ENCODE assay signal across 8 mouse cellular contexts in genomic region chrX:152368397-152369273, GRCm38 (mm10). TPM values are rescaled to one million over a fixed set of nuclear protein-coding genes. Genes with fewer than 3 reads are reported as not detected.
DNase-seq lines count a peak whose midpoint lies in the region; ATAC-seq and TF ChIP-seq lines count a peak whose summit lies in the region.

Gene Gpr173 (minus strand): TSS chrX:152368704.

- 0 out of 2 replicates have a peak, but pooled peaks cover 4% of the 10 kb centered on the region for H3K27me3 ChIP-seq in embryonic facial prominence, embryonic 11.5 days (ENCODE audit: control insufficient read depth, insufficient read depth, low read length)
- H3K27me3 ChIP-seq in limb, embryonic 10.5 days (ENCODE audit: low read depth, poor library complexity, severe bottlenecking) = peaks cover 94% of the 10 kb centered on the region
- H3K27me3 ChIP-seq in midbrain, embryonic 15.5 days (replicated peaks) = peaks cover 27% of the 10 kb centered on the region
- H3K27me3 ChIP-seq in stomach, postnatal 0 days (ENCODE audit: control insufficient read depth, insufficient read depth, low read length) = no peaks in the 10 kb centered on the region

- H3K27ac ChIP-seq in embryonic facial prominence, embryonic 11.5 days (replicated peaks; ENCODE audit: low read depth, low read length) = no peak within 1 kb of the TSS
- peak within 1 kb of the TSS; percentile 89 for H3K27ac ChIP-seq in limb, embryonic 10.5 days
- H3K27ac ChIP-seq in midbrain, embryonic 15.5 days = peak within 1 kb of the TSS; percentile 84
- H3K27ac ChIP-seq in stomach, postnatal 0 days (replicated peaks) = no peak within 1 kb of the TSS

- no peaks in the 10 kb centered on the region for H3K9me3 ChIP-seq in embryonic facial prominence, embryonic 11.5 days (replicated peaks; ENCODE audit: control insufficient read depth, low read length)
- no peaks in the 10 kb centered on the region for H3K9me3 ChIP-seq in limb, embryonic 10.5 days (replicated peaks)
- H3K9me3 ChIP-seq in midbrain, embryonic 15.5 days = no peaks in the 10 kb centered on the region
- no peaks in the 10 kb centered on the region for H3K9me3 ChIP-seq in stomach, postnatal 0 days (ENCODE audit: control insufficient read depth, low read length)

- 12% methylated on average over 21 of the region's 24 CpGs for WGBS in embryonic facial prominence, embryonic 11.5 days
- 20% methylated on average over 24 of the region's 24 CpGs for WGBS in limb, embryonic 10.5 days
- WGBS in midbrain, embryonic 15.5 days = 29% methylated on average over 22 of the region's 24 CpGs
- WGBS in stomach, postnatal 0 days = 11% methylated on average over 13 of the region's 24 CpGs

- no peak for TF ChIP-seq CTCF in stomach, postnatal 0 days (IDR thresholded peaks at IDR 0.05; ENCODE audit: low read depth)

- H3K4me3 ChIP-seq in embryonic facial prominence, embryonic 11.5 days (ENCODE audit: low read depth, low read length) = peak within 1 kb of the TSS; percentile 50
- H3K4me3 ChIP-seq in limb, embryonic 10.5 days = peak within 1 kb of the TSS; percentile 64
- H3K4me3 ChIP-seq in midbrain, embryonic 15.5 days = peak within 1 kb of the TSS; percentile 61
- H3K4me3 ChIP-seq in stomach, postnatal 0 days (ENCODE audit: low read depth, low read length) = peak within 1 kb of the TSS; percentile 40

- no peaks in the 10 kb centered on the region for H3K36me3 ChIP-seq in embryonic facial prominence, embryonic 11.5 days (replicated peaks; ENCODE audit: control insufficient read depth, insufficient read depth, low read depth, low read length)
- no peaks in the 10 kb centered on the region for H3K36me3 ChIP-seq in limb, embryonic 10.5 days
- no peaks in the 10 kb centered on the region for H3K36me3 ChIP-seq in midbrain, embryonic 15.5 days (replicated peaks)
- no peaks in the 10 kb centered on the region for H3K36me3 ChIP-seq in stomach, postnatal 0 days (ENCODE audit: control insufficient read depth, insufficient read depth, low read length)

- H3K4me1 ChIP-seq in embryonic facial prominence, embryonic 11.5 days (ENCODE audit: control insufficient read depth, insufficient read depth, low read length) = no peaks in the 10 kb centered on the region
- H3K4me1 ChIP-seq in limb, embryonic 10.5 days = peaks cover 16% of the 10 kb centered on the region
- peaks cover 26% of the 10 kb centered on the region for H3K4me1 ChIP-seq in midbrain, embryonic 15.5 days
- H3K4me1 ChIP-seq in stomach, postnatal 0 days (replicated peaks; ENCODE audit: control insufficient read depth, insufficient read depth) = no peaks in the 10 kb centered on the region

- H3K9ac ChIP-seq in embryonic facial prominence, embryonic 11.5 days (replicated peaks; ENCODE audit: low read length) = peak within 1 kb of the TSS; percentile 68
- peak within 1 kb of the TSS; percentile 69 for H3K9ac ChIP-seq in midbrain, embryonic 15.5 days
- H3K9ac ChIP-seq in stomach, postnatal 0 days (ENCODE audit: low read length) = peak within 1 kb of the TSS; percentile 56

- peak within 1 kb of the TSS; percentile 54 for H3K4me2 ChIP-seq in embryonic facial prominence, embryonic 11.5 days (ENCODE audit: low read depth, low read length)
- H3K4me2 ChIP-seq in midbrain, embryonic 15.5 days = peak within 1 kb of the TSS; percentile 62
- H3K4me2 ChIP-seq in stomach, postnatal 0 days (replicated peaks; ENCODE audit: low read depth) = peak within 1 kb of the TSS; percentile 49

- DNase-seq in adrenal gland, postnatal 36 days = peak; percentile 25 to 47
- peak; percentile 72 for DNase-seq in embryonic facial prominence, embryonic 11.5 days (ENCODE audit: low spot score)
- DNase-seq in heart, adult 18-20 months = peak; percentile 38 to 52
- DNase-seq in kidney, adult 11 months = peak; percentile 14
- DNase-seq in limb, embryonic 10.5 days (ENCODE audit: low spot score) = peak; percentile 82
- peak; percentile 58 for DNase-seq in stomach, postnatal 0 days (ENCODE audit: low spot score)
- no peak for DNase-seq in spleen, adult 18-20 months

- peak; percentile 97 for ATAC-seq in embryonic facial prominence, embryonic 11.5 days (replicated peaks; ENCODE audit: insufficient number of reproducible peaks, low FRiP score, low TSS enrichment, low read depth)
- peak; percentile 95 for ATAC-seq in midbrain, embryonic 15.5 days (replicated peaks)
- peak; percentile 96 for ATAC-seq in stomach, postnatal 0 days (ENCODE audit: low FRiP score, low TSS enrichment)

- TF ChIP-seq EP300 in stomach, postnatal 0 days (optimal IDR thresholded peaks at IDR 0.05) = no peak

RNA-seq across cellular contexts. Expression of gene Gpr173, which starts in this region (rescaled TPM):
- 1 to 10 TPM; 2.0 TPM for total RNA-seq in adrenal gland, postnatal 36 days (2021)
- 5.2 and 6.4 TPM in 2 replicates for polyA plus RNA-seq in embryonic facial prominence, embryonic 11.5 days (2014; fragmentation: Nextera tagmentation; extraction: Ambion mirVana)
- under 1 TPM; 0.51 to 0.74 TPM for total RNA-seq in heart, adult 18-20 months (2021)
- polyA plus RNA-seq in limb, embryonic 10.5 days (2016; fragmentation: Nextera tagmentation; extraction: Ambion mirVana) = 3.6 and 4.1 TPM in 2 replicates
- polyA plus RNA-seq in midbrain, embryonic 15.5 days (2015; fragmentation: Nextera tagmentation; extraction: Ambion mirVana) = 11.1 and 13.6 TPM in 2 replicates
- 1.0 and 1.3 TPM in 2 replicates for polyA plus RNA-seq in stomach, postnatal 0 days (2015; fragmentation: Nextera tagmentation; extraction: Ambion mirVana)

Comparison
In these comparisons a context has a peak if more than half of its experiments do, and no peak if none do; other contexts are left out.
1. Peak in DNase-seq in heart, adult 18-20 months; RNA of the gene not detected or under 1 TPM.
2. DNase-seq: peak in adrenal gland, postnatal 36 days (2 of 2), embryonic facial prominence, embryonic 11.5 days (single experiment), kidney, adult 11 months (single experiment), limb, embryonic 10.5 days (single experiment) and stomach, postnatal 0 days (single experiment); none in spleen, adult 18-20 months (0 of 2).
3. H3K27ac ChIP-seq: peak in limb, embryonic 10.5 days (single experiment) and midbrain, embryonic 15.5 days (single experiment); none in embryonic facial prominence, embryonic 11.5 days (single experiment) and stomach, postnatal 0 days (single experiment).
4. Peak in every context shown above with its lines, with median percentiles within 50 percentile points of each other: ATAC-seq, H3K4me2 ChIP-seq, H3K4me3 ChIP-seq and H3K9ac ChIP-seq.